Mouse (Mus musculus) stomach, postnatal 0 days (tissue): ENCODE data around the gene Klhl26.

ENCODE experiments used
- CTCF ChIP-seq: IDR thresholded peaks from 2 replicates; pipeline ENCODE4 v1.5.1; 2016; ENCODE audit warnings: antibody characterized with exemption, low read depth, mild to moderate bottlenecking, moderate library complexity
- EP300 ChIP-seq: optimal IDR thresholded peaks from 2 replicates; pipeline ENCODE3; 2016; ENCODE audit warnings: antibody characterized with exemption

GRCm38 (mm10) chr8:70506328-70507026 is 29.7 kb upstream of the Klhl26 start, which contains the start of gene Rex1bd:
- TF ChIP-seq EP300 (no peak), CTCF (peak; percentile 91)
